Mouse (Mus musculus) monocyte, adult 5-6 weeks (primary cell): ENCODE data around the gene Aimp1. TPM values are rescaled to one million over a fixed set of nuclear protein-coding genes. Genes with fewer than 3 reads are reported as not detected.

ENCODE experiments used
- total RNA-seq: library from RNA; stranded (forward); fragments of 200-1000, 200-491, 200-594 nt; gene quantifications from 3 replicates; pipeline ENCODE4 v1.2.3, GENCODE M21; 2017

Gene Aimp1
- total RNA-seq, 1 experiment from 2014 or later = 113 TPM

Other genes starting within 250 kb of the Aimp1 start
- gene Gimd1, start 54.5 kb downstream of the Aimp1 start, total RNA-seq = not detected in 3 replicates
- gene Tbck, start 226 bp downstream of the Aimp1 start, total RNA-seq = 18.7 to 33.3 TPM (median 19.9 TPM) in 3 replicates